Mouse (Mus musculus): ENCODE measurements around the gene Nckap5.

- TF ChIP-seq CTCF (conservative IDR thresholded peaks at IDR 0.05 in 1 of 2, IDR thresholded peaks at IDR 0.05 in 1 of 2; ENCODE audit: low read depth in 2 of 2, low read length in 2 of 2) (no peak), MAX (IDR thresholded peaks at IDR 0.05; ENCODE audit: low read length) (no peak), JUND (conservative IDR thresholded peaks at IDR 0.05; ENCODE audit: low read depth, low read length) (no peak)
These were observed 386.7 kb downstream of the Nckap5 start for GRCm38 (mm10) chr1:126443890-126444289.
